Comparison of ENCODE assay signal across 8 mouse cellular contexts in genomic region chr11:75213372-75214080, GRCm38 (mm10). TPM values are rescaled to one million over a fixed set of nuclear protein-coding genes. Genes with fewer than 3 reads are reported as not detected.
A peak's percentile ranks its signal among the peaks of the same experiment; 100 is the strongest.
DNase-seq lines count a peak whose midpoint lies in the region; ATAC-seq and TF ChIP-seq lines count a peak whose summit lies in the region.

No protein-coding gene starts in this region.

- H3K27ac ChIP-seq in left cerebral cortex, adult 2 months, result peak overlapping the region; percentile 65
- H3K27ac ChIP-seq in heart, postnatal 0 days (ENCODE audit: low read depth), result peak overlapping the region; percentile 85

- no peaks in the 10 kb centered on the region for H3K9me3 ChIP-seq in heart, postnatal 0 days (replicated peaks; ENCODE audit: control insufficient read depth, low read length)

- DNase-seq in left cerebral cortex, adult 2 months (ENCODE audit: extremely low spot score in 1 of 2, low spot score in 2 of 2), result no peak
- no peak for DNase-seq in left cerebral cortex, adult 8-10 months (ENCODE audit: low spot score in 2 of 2)
- peak; percentile 73 to 82 for DNase-seq in cerebellum, postnatal 25 days
- peak; percentile 38 for DNase-seq in heart, postnatal 0 days (ENCODE audit: low spot score)
- DNase-seq in kidney, postnatal 36 days, result peak; percentile 95 to 97
- DNase-seq in mesoderm, embryonic 11.5 days (ENCODE audit: low read depth, low spot score), result peak; percentile 63
- peak; percentile 59 for DNase-seq in urinary bladder, adult 2 months (ENCODE audit: low spot score)

- peaks cover 27% of the 10 kb centered on the region for H3K4me1 ChIP-seq in heart, postnatal 0 days (ENCODE audit: control insufficient read depth, insufficient read depth)

- no peak for TF ChIP-seq CTCF in left cerebral cortex, adult 2 months (IDR thresholded peaks at IDR 0.05)
- TF ChIP-seq CTCF in heart, postnatal 0 days (IDR thresholded peaks at IDR 0.05; ENCODE audit: low read depth), result no peak

- peak overlapping the region; percentile 29 for H3K4me3 ChIP-seq in left cerebral cortex, adult 2 months
- peak overlapping the region; percentile 32 for H3K4me3 ChIP-seq in heart, postnatal 0 days (ENCODE audit: low read depth, low read length)

- peak; percentile 14; the same call in 1 of the 2 replicates for ATAC-seq in heart, postnatal 0 days (ENCODE audit: insufficient read depth, low read depth)
- no peak for ATAC-seq in CD4-positive, CD25-positive, alpha-beta regulatory T cell, adult 4 months

- peak overlapping the region; percentile 61 for H3K4me2 ChIP-seq in heart, postnatal 0 days (ENCODE audit: low read depth, low read length)

- H3K27me3 ChIP-seq in heart, postnatal 0 days (ENCODE audit: control insufficient read depth, insufficient read depth, low read length), result no peaks in the 10 kb centered on the region

- no peaks in the 10 kb centered on the region for H3K36me3 ChIP-seq in heart, postnatal 0 days (replicated peaks; ENCODE audit: control insufficient read depth, insufficient read depth, low read length)

- H3K9ac ChIP-seq in heart, postnatal 0 days (replicated peaks; ENCODE audit: low read depth, low read length), result peak overlapping the region; percentile 51

- WGBS in heart, postnatal 0 days, result 6% methylated on average over 32 of the region's 35 CpGs

- TF ChIP-seq EP300 in heart, postnatal 0 days (IDR thresholded peaks at IDR 0.05; ENCODE audit: low read depth), result no peak

- intact Hi-C loops in left cerebral cortex, adult 2 months (cut with DNase I), result no loop called here

RNA-seq across cellular contexts. Expression of gene Rtn4rl1, which starts 19.9 kb away (rescaled TPM):
- 10 to 100 TPM; 89.0 to 99.0 TPM for total RNA-seq in left cerebral cortex, adult 2 months (2021)
- total RNA-seq in left cerebral cortex, adult 8-10 months (2022), result 10 to 100 TPM; 67.2 to 72.6 (median 67.9) TPM
- total RNA-seq in heart, postnatal 0 days (2014; rRNA removed; ENCODE audit: low replicate concordance), result 6.0 and 19.7 TPM in 2 replicates
- 12.2 and 12.8 TPM in 2 replicates for polyA plus RNA-seq in heart, postnatal 0 days (2015; fragmentation: Nextera tagmentation; extraction: Ambion mirVana)
- polyA plus RNA-seq in urinary bladder, adult 2 months (2012; rRNA removed), result 23.3 and 34.8 TPM in 2 replicates
- 1 to 10 TPM; 1.5 to 1.8 TPM for polyA plus RNA-seq in CD4-positive, CD25-positive, alpha-beta regulatory T cell, adult 4 months (2017; shearing (Covaris generic))

RNA-seq across cellular contexts. Expression of gene Dph1, which starts 22.5 kb away (rescaled TPM):
- 10 to 100 TPM; 27.9 to 28.9 TPM for total RNA-seq in left cerebral cortex, adult 2 months (2021)
- total RNA-seq in left cerebral cortex, adult 8-10 months (2022), result 10 to 100 TPM; 22.7 to 28.7 (median 27.0) TPM
- total RNA-seq in heart, postnatal 0 days (2014; rRNA removed; ENCODE audit: low replicate concordance), result 34.4 and 72.1 TPM in 2 replicates
- polyA plus RNA-seq in heart, postnatal 0 days (2015; fragmentation: Nextera tagmentation; extraction: Ambion mirVana), result 19.3 and 20.2 TPM in 2 replicates
- polyA plus RNA-seq in urinary bladder, adult 2 months (2012; rRNA removed), result 20.1 and 26.6 TPM in 2 replicates
- polyA plus RNA-seq in CD4-positive, CD25-positive, alpha-beta regulatory T cell, adult 4 months (2017; shearing (Covaris generic)), result 10 to 100 TPM; 11.0 to 20.6 TPM

RNA-seq across cellular contexts. Expression of gene Ovca2, which starts 34.9 kb away (rescaled TPM):
- 10 to 100 TPM; 12.1 to 12.7 TPM for total RNA-seq in left cerebral cortex, adult 2 months (2021)
- total RNA-seq in left cerebral cortex, adult 8-10 months (2022), result 10 to 100 TPM; 12.8 to 13.5 (median 13.2) TPM
- 8.9 and 35.2 TPM in 2 replicates for total RNA-seq in heart, postnatal 0 days (2014; rRNA removed; ENCODE audit: low replicate concordance)
- polyA plus RNA-seq in heart, postnatal 0 days (2015; fragmentation: Nextera tagmentation; extraction: Ambion mirVana), result 12.9 and 13.4 TPM in 2 replicates
- 16.0 and 19.9 TPM in 2 replicates for polyA plus RNA-seq in urinary bladder, adult 2 months (2012; rRNA removed)
- polyA plus RNA-seq in CD4-positive, CD25-positive, alpha-beta regulatory T cell, adult 4 months (2017; shearing (Covaris generic)), result 10 to 100 TPM; 19.2 to 29.4 TPM

RNA-seq across cellular contexts. Expression of gene Hic1, which starts 44.2 kb away (rescaled TPM):
- 1 to 10 TPM; 3.3 to 3.9 TPM for total RNA-seq in left cerebral cortex, adult 2 months (2021)
- total RNA-seq in left cerebral cortex, adult 8-10 months (2022), result 1 to 10 TPM; 3.2 to 3.7 (median 3.4) TPM
- total RNA-seq in heart, postnatal 0 days (2014; rRNA removed; ENCODE audit: low replicate concordance), result 17.8 and 19.5 TPM in 2 replicates
- polyA plus RNA-seq in heart, postnatal 0 days (2015; fragmentation: Nextera tagmentation; extraction: Ambion mirVana), result 4.8 and 6.1 TPM in 2 replicates
- polyA plus RNA-seq in urinary bladder, adult 2 months (2012; rRNA removed), result 16.9 and 20.7 TPM in 2 replicates
- polyA plus RNA-seq in CD4-positive, CD25-positive, alpha-beta regulatory T cell, adult 4 months (2017; shearing (Covaris generic)), result under 1 TPM in 1 of 2 experiments, not detected in 1; 0.36 TPM

Comparison
In these comparisons a context has a peak if more than half of its experiments do, and no peak if none do; other contexts are left out.
1. DNase-seq: peak in cerebellum, postnatal 25 days (2 of 2), heart, postnatal 0 days (single experiment), kidney, postnatal 36 days (2 of 2), mesoderm, embryonic 11.5 days (single experiment) and urinary bladder, adult 2 months (single experiment); none in left cerebral cortex, adult 2 months (0 of 2) and left cerebral cortex, adult 8-10 months (0 of 2).